Mouse (Mus musculus) cerebellum, adult 2 months (tissue): ENCODE data around the gene Bace1.

Experiments used
- CTCF ChIP-seq: fragments of 200-500 bp; IDR thresholded peaks from 2 replicates; pipeline ENCODE4 v1.5.1; 2011; ENCODE audit warnings: low read depth, mild to moderate bottlenecking, control low read depth, low read length, moderate library complexity, borderline replicate concordance; ENCODE audit not compliant: insufficient read depth
- POLR2A ChIP-seq: fragments of 200-500 bp; IDR thresholded peaks from 2 replicates; pipeline ENCODE4 v1.6.1; 2011; ENCODE audit warnings: low read length, control low read depth, borderline replicate concordance; ENCODE audit not compliant: insufficient read depth

GRCm38 (mm10) chr9:45803070-45803774 is 35.2 kb upstream of the Bace1 start:
- TF ChIP-seq CTCF (no peak), POLR2A (no peak)
